Mouse (Mus musculus): ENCODE results near the gene Gimap9. TPM values are rescaled to one million over a fixed set of nuclear protein-coding genes. Genes with fewer than 3 reads are reported as not detected.

The Gimap9 gene
- polyA plus RNA-seq, 1 experiment from 2014 or later, result 3.2 TPM

DNA sequence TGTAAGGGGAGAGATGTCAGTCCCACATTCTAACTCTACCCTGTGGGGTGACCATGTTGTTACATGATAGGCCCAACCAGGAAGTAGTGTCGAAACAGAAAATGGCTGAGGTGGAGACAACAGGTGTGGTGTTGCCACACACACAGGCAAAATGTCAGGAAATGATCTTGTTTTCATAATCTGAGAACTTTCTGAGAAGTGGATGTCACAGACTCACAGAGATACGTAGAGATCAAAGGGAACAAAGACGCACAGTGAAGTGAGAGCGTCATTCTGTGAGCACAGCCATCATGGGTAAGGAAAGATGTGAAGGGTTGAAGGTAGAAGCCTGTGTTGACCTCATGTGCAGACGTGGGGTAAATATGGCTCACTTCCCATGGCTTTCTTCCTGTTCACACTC lies 51.8 kb downstream of the Gimap9 start:
- ATAC-seq (ENCODE audit: low FRiP score, low TSS enrichment), result no peak
- DNase-seq (ENCODE audit: low spot score), result no peak
- H3K27ac ChIP-seq (replicated peaks), result no peak overlapping the region
- no peaks in the 10 kb centered on the region for H3K9me3 ChIP-seq (ENCODE audit: control insufficient read depth, low read length)
- no peaks in the 10 kb centered on the region for H3K27me3 ChIP-seq (ENCODE audit: control insufficient read depth, insufficient read depth, low read length)
- H3K9ac ChIP-seq (ENCODE audit: low read length), result no peak overlapping the region
- H3K4me2 ChIP-seq (replicated peaks; ENCODE audit: low read depth), result no peak overlapping the region
- no peaks in the 10 kb centered on the region for H3K36me3 ChIP-seq (ENCODE audit: control insufficient read depth, insufficient read depth, low read length)
- no peak overlapping the region for H3K4me3 ChIP-seq (ENCODE audit: low read depth, low read length)
- WGBS, result 89% methylated on average over 5 of the region's 5 CpGs
- TF ChIP-seq CTCF (IDR thresholded peaks at IDR 0.05; ENCODE audit: low read depth) (no peak), EP300 (optimal IDR thresholded peaks at IDR 0.05) (no peak)
- H3K4me1 ChIP-seq (replicated peaks; ENCODE audit: control insufficient read depth, insufficient read depth), result no peaks in the 10 kb centered on the region

Other genes starting within 250 kb of the Gimap9 start
- gene Zfp467, start 230.3 kb upstream of the Gimap9 start, polyA plus RNA-seq (2015; fragmentation: Nextera tagmentation; extraction: Ambion mirVana), result 24.2 and 29.5 TPM in 2 replicates
- gene Sspo, start 227.9 kb upstream of the Gimap9 start, polyA plus RNA-seq (2015; fragmentation: Nextera tagmentation; extraction: Ambion mirVana), result 0.04 and 0.07 TPM in 2 replicates
- 22.1 and 23.0 TPM in 2 replicates for gene Atp6v0e2, start 138.5 kb upstream of the Gimap9 start, polyA plus RNA-seq (2015; fragmentation: Nextera tagmentation; extraction: Ambion mirVana)
- gene Lrrc61, start 121.3 kb upstream of the Gimap9 start, polyA plus RNA-seq (2015; fragmentation: Nextera tagmentation; extraction: Ambion mirVana), result 3.9 and 5.6 TPM in 2 replicates
- gene Rarres2, start 103.3 kb upstream of the Gimap9 start, polyA plus RNA-seq (2015; fragmentation: Nextera tagmentation; extraction: Ambion mirVana), result 273 and 283 TPM in 2 replicates
- gene Gm45021, start 86.5 kb upstream of the Gimap9 start, polyA plus RNA-seq (2015; fragmentation: Nextera tagmentation; extraction: Ambion mirVana), result not detected in 2 replicates
- 11.6 and 12.9 TPM in 2 replicates for gene Repin1, start 82.2 kb upstream of the Gimap9 start, polyA plus RNA-seq (2015; fragmentation: Nextera tagmentation; extraction: Ambion mirVana)
- not detected in 2 replicates for gene Gm44965, start 82.2 kb upstream of the Gimap9 start, polyA plus RNA-seq (2015; fragmentation: Nextera tagmentation; extraction: Ambion mirVana)
- gene Zfp775, start 74.1 kb upstream of the Gimap9 start, polyA plus RNA-seq (2015; fragmentation: Nextera tagmentation; extraction: Ambion mirVana), result 2.2 and 2.8 TPM in 2 replicates
- 0.76 TPM in 2 replicates for gene AI854703, start 49.4 kb upstream of the Gimap9 start, polyA plus RNA-seq (2015; fragmentation: Nextera tagmentation; extraction: Ambion mirVana)
- gene Gimap8, start 28.9 kb upstream of the Gimap9 start, polyA plus RNA-seq (2015; fragmentation: Nextera tagmentation; extraction: Ambion mirVana), result 0.74 and 0.93 TPM in 2 replicates
- gene Gimap4, start 8.4 kb downstream of the Gimap9 start, polyA plus RNA-seq (2015; fragmentation: Nextera tagmentation; extraction: Ambion mirVana), result 8.0 and 8.5 TPM in 2 replicates
- 11.3 and 13.0 TPM in 2 replicates for gene Gimap6, start 32.1 kb downstream of the Gimap9 start, polyA plus RNA-seq (2015; fragmentation: Nextera tagmentation; extraction: Ambion mirVana)
- gene Gm28053, start 42.5 kb downstream of the Gimap9 start, polyA plus RNA-seq (2015; fragmentation: Nextera tagmentation; extraction: Ambion mirVana), result 0.59 TPM in 1 of 2 replicates, not detected in the other
- gene Gimap7, start 42.5 kb downstream of the Gimap9 start, polyA plus RNA-seq (2015; fragmentation: Nextera tagmentation; extraction: Ambion mirVana), result not detected in 2 replicates
- 7.2 and 7.8 TPM in 2 replicates for gene Gimap1, start 62.9 kb downstream of the Gimap9 start, polyA plus RNA-seq (2015; fragmentation: Nextera tagmentation; extraction: Ambion mirVana)
- gene Gimap5, start 70.1 kb downstream of the Gimap9 start, polyA plus RNA-seq (2015; fragmentation: Nextera tagmentation; extraction: Ambion mirVana), result 5.4 and 6.1 TPM in 2 replicates
- gene Gimap3, start 94.7 kb downstream of the Gimap9 start, polyA plus RNA-seq (2015; fragmentation: Nextera tagmentation; extraction: Ambion mirVana), result 0.07 and 0.10 TPM in 2 replicates
- 131 and 134 TPM in 2 replicates for gene Tmem176a, start 164.8 kb downstream of the Gimap9 start, polyA plus RNA-seq (2015; fragmentation: Nextera tagmentation; extraction: Ambion mirVana)
- gene Tmem176b, start 165.4 kb downstream of the Gimap9 start, polyA plus RNA-seq (2015; fragmentation: Nextera tagmentation; extraction: Ambion mirVana), result 245 and 254 TPM in 2 replicates
- not detected in 2 replicates for gene Aoc1, start 196.8 kb downstream of the Gimap9 start, polyA plus RNA-seq (2015; fragmentation: Nextera tagmentation; extraction: Ambion mirVana)

Data from stomach, postnatal 0 days (tissue).